Mouse (Mus musculus): Measurements from ENCODE around the gene Grik4. TPM values are rescaled to one million over a fixed set of nuclear protein-coding genes. Genes with fewer than 3 reads are reported as not detected.

Gene Grik4
- polyA plus RNA-seq, 1 experiment from 2014 or later: 0.62 TPM

DNA sequence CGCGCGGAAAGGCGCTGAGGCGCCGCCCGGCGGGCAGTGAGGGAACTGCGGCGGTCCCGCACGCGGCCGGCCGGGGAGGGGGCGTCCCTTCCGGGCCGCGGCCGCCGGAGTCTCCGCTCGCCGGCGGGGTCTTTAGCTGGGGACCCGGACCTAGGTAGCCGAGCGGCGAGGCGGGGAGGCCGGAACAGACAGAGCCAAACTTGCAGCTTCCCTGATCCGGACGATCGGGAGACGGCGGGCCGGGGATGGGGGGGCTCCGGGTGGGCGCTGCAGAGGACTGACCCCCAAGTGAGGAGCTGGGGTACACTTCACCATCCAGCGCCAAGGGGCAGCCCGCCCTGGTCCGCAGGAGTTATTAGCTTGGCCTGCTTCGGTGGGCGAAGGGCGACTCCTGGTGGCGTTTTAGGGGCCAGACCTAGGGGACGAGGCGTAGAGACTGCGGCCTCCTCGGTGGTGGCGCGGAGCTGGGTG lies 278 bp upstream of the Grik4 start:
- Histone ChIP-seq H3K4me3 (peak overlapping the region; percentile 75), H3K36me3 (no peaks in the 10 kb centered on the region), H3K9me3 (no peaks in the 10 kb centered on the region), H3K9ac (peak overlapping the region; percentile 86), H3K27ac (replicated peaks) (no peak overlapping the region), H3K4me2 (peak overlapping the region; percentile 100), H3K27me3 (replicated peaks) (peaks cover 88% of the 10 kb centered on the region), H3K4me1 (peaks cover 15% of the 10 kb centered on the region)
- under 1% methylated on average over 50 of the region's 52 CpGs for WGBS
- peak; percentile 67; the same call in 1 of the 2 replicates for ATAC-seq (ENCODE audit: extremely low read depth, insufficient number of reproducible peaks, low FRiP score, low TSS enrichment)

DNA sequence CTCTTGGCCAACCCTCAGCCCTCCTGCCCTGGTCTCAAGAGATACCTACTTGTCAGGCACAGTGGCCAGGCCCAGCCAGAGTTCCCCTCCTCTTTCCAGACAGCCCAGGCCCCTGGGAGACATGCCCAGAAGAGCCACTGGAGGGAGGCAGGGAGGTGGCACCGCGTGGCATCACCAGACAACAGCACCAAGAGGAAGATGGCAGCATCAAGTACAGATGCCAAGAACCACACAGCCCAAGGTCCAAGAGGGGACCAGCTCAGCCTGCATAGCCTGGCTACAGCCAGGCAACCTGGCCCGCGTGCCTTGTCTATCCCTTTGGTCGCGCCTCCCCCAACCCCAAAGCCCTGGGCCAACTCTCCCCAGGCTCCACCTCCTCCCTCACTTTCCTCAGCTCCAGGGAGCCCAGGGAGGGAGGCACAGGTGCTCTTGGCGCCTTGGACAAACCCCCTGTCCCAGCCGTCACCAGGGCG lies 1.2 kb downstream of the Grik4 start:
- WGBS: 6% methylated on average over 9 of the region's 9 CpGs
- peaks cover 86% of the 10 kb centered on the region for H3K27me3 ChIP-seq (replicated peaks)
- peak overlapping the region; percentile 75 for H3K4me3 ChIP-seq
- H3K27ac ChIP-seq (replicated peaks): no peak overlapping the region
- H3K36me3 ChIP-seq: no peaks in the 10 kb centered on the region
- H3K9me3 ChIP-seq: no peaks in the 10 kb centered on the region
- no peak overlapping the region for H3K9ac ChIP-seq
- peak overlapping the region; percentile 100 for H3K4me2 ChIP-seq
- no peak for ATAC-seq (ENCODE audit: extremely low read depth, insufficient number of reproducible peaks, low FRiP score, low TSS enrichment)
- H3K4me1 ChIP-seq: peaks cover 15% of the 10 kb centered on the region

DNA sequence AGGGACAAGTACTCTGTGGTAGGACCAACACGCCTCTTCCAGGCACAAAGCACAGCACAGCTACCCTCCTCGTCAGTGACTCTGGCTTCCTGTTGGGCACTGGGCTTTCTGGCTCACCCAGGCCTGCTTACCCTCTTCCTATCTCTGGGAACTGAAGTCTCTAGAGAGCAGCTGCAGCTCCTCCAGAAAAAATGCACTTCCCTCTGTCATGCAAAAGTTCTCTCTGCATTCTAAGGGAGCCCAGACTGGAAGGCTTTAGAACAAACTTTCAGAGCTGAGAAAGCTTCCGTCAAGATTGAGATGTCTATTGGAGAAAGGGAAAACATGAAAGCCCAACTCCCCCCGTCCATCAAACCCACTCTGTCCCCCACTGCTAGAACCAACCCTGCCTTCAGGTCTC lies 2.1 kb downstream of the Grik4 start:
- 60% methylated on average over 4 of the region's 4 CpGs for whole genome bisulfite sequencing
- no peak for ATAC-seq (ENCODE audit: extremely low read depth, insufficient number of reproducible peaks, low FRiP score, low TSS enrichment)

DNA sequence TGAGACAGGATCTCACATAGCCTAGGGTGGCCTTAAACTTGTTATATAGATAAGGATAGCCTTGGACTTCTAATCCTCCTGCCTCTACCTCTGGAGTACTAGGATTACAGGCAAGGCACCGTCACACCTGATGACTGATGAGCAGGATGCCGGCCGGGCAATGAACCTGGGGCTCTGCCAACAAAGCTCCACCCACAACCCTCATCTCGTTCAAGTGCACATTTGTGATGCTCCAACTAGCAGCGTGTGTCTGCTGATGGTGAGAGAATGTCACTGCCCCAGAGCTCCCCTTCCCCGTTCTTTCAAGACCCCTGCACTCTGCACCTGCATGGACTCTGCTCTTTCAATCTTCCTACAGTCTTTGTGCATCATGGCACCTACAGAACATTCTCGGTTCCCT lies 12.1 kb downstream of the Grik4 start:
- Histone ChIP-seq H3K4me3 (no peak overlapping the region), H3K4me2 (no peak overlapping the region), H3K27me3 (replicated peaks) (peaks cover 70% of the 10 kb centered on the region), H3K9me3 (no peaks in the 10 kb centered on the region), H3K27ac (replicated peaks) (no peak overlapping the region), H3K36me3 (no peaks in the 10 kb centered on the region), H3K9ac (no peak overlapping the region), H3K4me1 (peaks cover 10% of the 10 kb centered on the region)
- 52% methylated on average over 7 of the region's 7 CpGs for WGBS
- no peak for ATAC-seq (ENCODE audit: extremely low read depth, insufficient number of reproducible peaks, low FRiP score, low TSS enrichment)

More for the DNA sequence above, 2.1 kb downstream of the Grik4 start:
- Histone ChIP-seq H3K27ac (replicated peaks) (no peak overlapping the region), H3K4me3 (no peak overlapping the region), H3K4me1 (peaks cover 15% of the 10 kb centered on the region), H3K9ac (no peak overlapping the region), H3K9me3 (no peaks in the 10 kb centered on the region), H3K4me2 (no peak overlapping the region), H3K36me3 (no peaks in the 10 kb centered on the region), H3K27me3 (replicated peaks) (peaks cover 88% of the 10 kb centered on the region)

DNA sequence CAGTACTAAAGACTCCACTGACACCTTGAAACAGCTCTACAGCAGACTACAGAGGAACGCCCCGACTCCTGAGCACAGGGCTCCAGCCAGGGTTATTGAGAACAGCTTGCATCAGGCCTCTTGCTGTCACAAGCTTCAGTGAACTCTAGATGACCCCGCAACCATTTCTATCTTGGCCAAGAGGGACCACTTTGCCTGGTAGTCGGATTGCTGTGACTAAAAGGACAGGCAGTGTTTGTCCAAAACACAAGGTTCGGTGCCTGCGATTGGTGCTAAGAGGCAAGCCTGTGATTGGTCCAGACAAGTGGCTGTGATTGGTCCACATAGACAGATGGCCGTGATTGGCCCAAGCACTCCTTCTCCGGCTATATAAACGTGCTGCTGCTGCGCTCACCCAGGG lies 16.8 kb downstream of the Grik4 start:
- Histone ChIP-seq H3K27me3 (replicated peaks) (peaks cover 28% of the 10 kb centered on the region), H3K4me3 (no peak overlapping the region), H3K27ac (replicated peaks) (no peak overlapping the region), H3K4me2 (0 out of 2 replicates have a peak overlapping the region, but pooled peaks have one; percentile 2), H3K36me3 (no peaks in the 10 kb centered on the region), H3K9me3 (no peaks in the 10 kb centered on the region), H3K9ac (no peak overlapping the region), H3K4me1 (peaks cover 13% of the 10 kb centered on the region)
- no peak for ATAC-seq (ENCODE audit: extremely low read depth, insufficient number of reproducible peaks, low FRiP score, low TSS enrichment)
- 55% methylated on average over 10 of the region's 10 CpGs for WGBS

DNA sequence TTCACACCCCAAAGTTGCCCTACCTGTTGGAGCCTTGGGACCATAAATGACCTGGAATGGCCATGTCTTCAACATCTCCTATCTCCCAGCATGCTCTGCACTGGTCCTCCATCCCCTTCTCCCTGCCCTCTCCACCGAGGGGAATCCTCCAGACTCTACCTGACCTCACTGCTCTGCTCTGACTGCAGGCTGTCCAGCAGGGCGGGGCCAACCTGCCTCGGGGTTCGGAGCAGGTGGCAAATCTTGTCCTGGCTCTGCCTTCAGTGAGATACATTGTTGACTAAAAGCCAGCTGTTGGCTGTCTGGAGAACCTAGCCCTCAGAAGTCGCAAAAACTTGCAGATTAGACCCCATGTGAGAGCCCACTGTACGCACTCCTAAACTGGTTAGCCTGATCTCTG lies 17.7 kb downstream of the Grik4 start:
- no peaks in the 10 kb centered on the region for H3K36me3 ChIP-seq
- H3K9me3 ChIP-seq: no peaks in the 10 kb centered on the region
- peaks cover 13% of the 10 kb centered on the region for H3K4me1 ChIP-seq
- peaks cover 19% of the 10 kb centered on the region for H3K27me3 ChIP-seq (replicated peaks)
- H3K4me3 ChIP-seq: no peak overlapping the region
- WGBS: 74% methylated on average over 6 of the region's 6 CpGs
- no peak overlapping the region for H3K27ac ChIP-seq (replicated peaks)
- H3K9ac ChIP-seq: no peak overlapping the region
- ATAC-seq (ENCODE audit: extremely low read depth, insufficient number of reproducible peaks, low FRiP score, low TSS enrichment): no peak
- H3K4me2 ChIP-seq: no peak overlapping the region

DNA sequence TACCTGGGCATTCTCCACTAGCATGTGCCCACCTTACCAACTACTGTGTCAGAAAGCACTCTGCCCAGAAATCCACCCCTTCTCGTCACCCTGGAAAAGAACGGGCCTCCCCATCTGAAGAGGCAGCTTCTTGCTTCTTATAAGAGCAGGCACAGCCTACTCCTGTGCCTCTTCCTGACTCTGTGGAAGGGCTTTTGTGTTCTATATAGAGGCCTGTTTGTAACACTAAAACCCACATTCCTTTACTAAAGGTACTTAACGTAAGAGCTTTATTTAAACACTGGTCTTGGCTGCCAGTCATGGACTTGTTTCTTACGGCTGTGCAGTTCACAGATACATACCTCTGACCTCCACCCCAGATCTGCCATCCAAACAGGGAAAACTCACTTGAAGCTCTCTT lies 22.5 kb downstream of the Grik4 start:
- no peak for ATAC-seq (ENCODE audit: extremely low read depth, insufficient number of reproducible peaks, low FRiP score, low TSS enrichment)

DNA sequence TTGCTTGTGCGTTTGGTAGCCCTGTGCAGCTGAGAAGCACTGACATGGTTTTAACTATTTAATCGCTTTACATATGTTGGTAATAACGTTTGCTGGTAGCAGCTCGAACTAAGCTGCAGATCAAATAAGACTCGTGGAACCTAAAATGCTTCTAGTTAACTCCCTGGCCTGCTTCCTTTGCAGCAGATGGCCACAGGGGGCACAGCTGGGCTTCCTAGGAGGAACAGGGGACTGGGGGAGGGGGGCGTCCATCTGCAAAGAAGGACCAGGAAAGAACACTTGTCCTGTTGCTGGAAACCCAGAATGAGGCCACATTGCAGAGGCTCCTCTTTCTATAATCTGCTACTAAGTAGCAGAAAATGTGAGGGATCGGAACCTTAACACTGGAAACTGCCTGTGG lies 24.1 kb downstream of the Grik4 start:
- Histone ChIP-seq H3K27ac (replicated peaks) (no peak overlapping the region), H3K4me3 (no peak overlapping the region), H3K9ac (no peak overlapping the region), H3K27me3 (replicated peaks) (peaks cover 20% of the 10 kb centered on the region), H3K36me3 (no peaks in the 10 kb centered on the region), H3K4me2 (no peak overlapping the region), H3K4me1 (no peaks in the 10 kb centered on the region), H3K9me3 (no peaks in the 10 kb centered on the region)
- WGBS: 47% methylated on average over 7 of the region's 7 CpGs
- ATAC-seq (ENCODE audit: extremely low read depth, insufficient number of reproducible peaks, low FRiP score, low TSS enrichment): no peak

More for the DNA sequence above, 22.5 kb downstream of the Grik4 start:
- Histone ChIP-seq H3K4me3 (no peak overlapping the region), H3K9me3 (no peaks in the 10 kb centered on the region), H3K4me1 (no peaks in the 10 kb centered on the region), H3K4me2 (no peak overlapping the region), H3K36me3 (no peaks in the 10 kb centered on the region), H3K27ac (replicated peaks) (no peak overlapping the region), H3K27me3 (replicated peaks) (peaks cover 12% of the 10 kb centered on the region; the same call in 1 of the 2 replicates), H3K9ac (no peak overlapping the region)
- WGBS: 66% methylated on average over 4 of the region's 4 CpGs

DNA sequence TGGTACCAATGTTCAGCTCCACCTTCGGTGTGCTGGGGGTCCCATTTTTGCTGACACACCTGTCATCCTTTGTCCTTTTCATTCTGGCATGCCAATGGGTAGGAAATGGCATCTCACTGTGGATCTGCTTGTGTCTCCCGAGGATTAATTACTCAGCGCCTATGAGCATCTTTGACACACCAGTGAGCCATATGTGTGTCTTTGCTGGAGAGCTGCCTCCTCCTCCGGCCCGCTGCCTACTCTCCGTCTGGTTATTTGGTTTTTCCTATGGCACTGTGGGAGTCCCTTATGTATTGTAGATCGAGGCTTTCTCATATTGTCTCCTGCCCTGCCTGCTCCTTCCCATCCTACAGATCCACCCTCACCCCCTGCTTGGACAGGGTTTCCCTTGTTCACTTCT lies 26.4 kb downstream of the Grik4 start:
- ATAC-seq (ENCODE audit: extremely low read depth, insufficient number of reproducible peaks, low FRiP score, low TSS enrichment): no peak
- no peak overlapping the region for H3K4me3 ChIP-seq
- no peaks in the 10 kb centered on the region for H3K4me1 ChIP-seq
- H3K4me2 ChIP-seq: no peak overlapping the region
- 77% methylated on average over 7 of the region's 7 CpGs for WGBS
- no peak overlapping the region for H3K27ac ChIP-seq (replicated peaks)
- H3K36me3 ChIP-seq: no peaks in the 10 kb centered on the region
- H3K9me3 ChIP-seq: no peaks in the 10 kb centered on the region
- peaks cover 37% of the 10 kb centered on the region for H3K27me3 ChIP-seq (replicated peaks)
- H3K9ac ChIP-seq: no peak overlapping the region

DNA sequence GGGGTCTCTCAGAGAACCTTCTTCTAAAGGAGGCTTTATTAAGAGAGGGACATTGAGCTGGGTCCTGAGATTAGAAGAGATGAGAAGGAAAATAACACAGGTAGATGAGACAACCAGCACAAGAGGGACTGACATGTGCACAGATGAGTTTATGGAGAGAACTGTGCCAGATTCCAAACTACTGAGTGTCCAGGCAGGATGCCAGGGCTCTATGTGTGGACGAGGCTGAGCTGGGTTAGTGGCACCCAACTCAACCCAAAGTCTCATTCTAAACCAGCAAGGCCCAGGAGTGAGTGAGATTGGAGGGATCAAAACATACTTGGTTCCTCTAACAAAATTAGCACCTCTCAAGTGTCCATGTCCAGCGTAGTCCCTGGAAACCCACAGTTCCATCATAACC lies 31.1 kb downstream of the Grik4 start:
- Histone ChIP-seq H3K27me3 (replicated peaks) (peaks cover 53% of the 10 kb centered on the region), H3K4me3 (no peak overlapping the region), H3K9ac (no peak overlapping the region), H3K9me3 (no peaks in the 10 kb centered on the region), H3K36me3 (no peaks in the 10 kb centered on the region), H3K27ac (replicated peaks) (no peak overlapping the region), H3K4me2 (no peak overlapping the region), H3K4me1 (peaks cover 10% of the 10 kb centered on the region)
- 79% methylated on average over 2 of the region's 2 CpGs for whole genome bisulfite sequencing
- no peak for ATAC-seq (ENCODE audit: extremely low read depth, insufficient number of reproducible peaks, low FRiP score, low TSS enrichment)

DNA sequence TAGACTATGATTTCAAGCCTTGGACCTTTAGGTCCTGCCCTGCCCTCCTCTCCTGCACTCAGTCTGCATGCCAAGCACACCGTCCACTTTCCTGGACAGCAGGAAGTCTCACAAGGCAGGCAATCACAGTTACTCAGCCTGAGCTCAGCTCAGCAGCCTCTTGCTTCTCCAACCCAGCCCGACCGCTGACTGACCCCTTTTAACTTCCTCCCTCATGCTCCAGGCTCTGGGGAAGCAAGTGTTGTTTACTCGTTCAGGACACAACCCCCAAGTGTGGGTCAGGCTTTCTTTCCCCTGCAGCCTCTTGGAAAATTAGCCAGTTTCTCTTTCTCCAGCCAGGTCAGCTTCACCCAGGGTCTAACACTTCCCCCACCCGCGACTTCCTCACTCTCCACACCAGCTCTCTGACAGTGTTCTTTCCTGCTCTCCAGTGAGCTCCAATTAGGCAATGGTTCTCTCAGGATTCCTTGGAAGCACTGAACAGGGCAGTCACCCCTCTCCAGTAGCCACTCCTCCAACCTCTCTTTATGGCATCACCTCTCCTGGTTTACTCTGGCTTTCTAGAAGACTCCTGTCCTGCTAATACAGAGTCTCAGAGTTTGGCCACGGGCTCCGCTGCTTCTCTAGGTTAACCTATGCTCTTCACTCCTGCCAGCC lies 35.5 kb downstream of the Grik4 start:
- Histone ChIP-seq H3K27me3 (replicated peaks) (peaks cover 24% of the 10 kb centered on the region; the same call in 1 of the 2 replicates), H3K4me3 (no peak overlapping the region), H3K4me2 (no peak overlapping the region), H3K36me3 (no peaks in the 10 kb centered on the region), H3K4me1 (peaks cover 23% of the 10 kb centered on the region), H3K9me3 (no peaks in the 10 kb centered on the region), H3K27ac (replicated peaks) (peak overlapping the region; percentile 33; the same call in 1 of the 2 replicates), H3K9ac (no peak overlapping the region)
- ATAC-seq (ENCODE audit: extremely low read depth, insufficient number of reproducible peaks, low FRiP score, low TSS enrichment): peak; percentile 60; the same call in 1 of the 2 replicates
- 29% methylated on average over 8 of the region's 8 CpGs for WGBS

DNA sequence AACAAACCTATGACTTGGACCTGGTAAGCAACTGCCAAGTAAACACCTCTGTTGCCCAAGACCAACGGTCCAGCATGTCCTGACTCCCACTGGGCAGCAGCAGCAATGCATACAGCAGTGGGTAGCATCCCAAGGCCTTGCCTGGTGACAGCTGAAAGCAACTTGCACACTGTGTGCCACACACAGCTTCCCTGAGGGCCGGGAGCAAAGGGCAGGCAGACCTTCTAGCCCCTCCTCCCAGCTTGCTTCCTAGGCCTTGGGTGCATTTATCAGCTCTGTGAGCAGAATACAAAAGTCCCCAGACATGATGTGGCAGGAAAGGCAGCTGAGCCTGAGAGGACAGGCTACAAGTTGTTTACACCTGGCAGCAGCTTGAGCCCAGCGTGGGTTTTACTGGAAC lies 37.3 kb downstream of the Grik4 start:
- H3K4me1 ChIP-seq: peaks cover 30% of the 10 kb centered on the region
- H3K36me3 ChIP-seq: no peaks in the 10 kb centered on the region
- peaks cover 24% of the 10 kb centered on the region for H3K27me3 ChIP-seq (replicated peaks)
- WGBS: 35% methylated on average over 3 of the region's 3 CpGs
- H3K4me2 ChIP-seq: no peak overlapping the region
- no peak overlapping the region for H3K4me3 ChIP-seq
- H3K9ac ChIP-seq: no peak overlapping the region
- no peak overlapping the region for H3K27ac ChIP-seq (replicated peaks)
- no peaks in the 10 kb centered on the region for H3K9me3 ChIP-seq
- ATAC-seq (ENCODE audit: extremely low read depth, insufficient number of reproducible peaks, low FRiP score, low TSS enrichment): no peak

Measured in heart, embryonic 13.5 days (tissue).